Mouse (Mus musculus): ENCODE results near the gene Btbd35f19.
"Not testable (repeated sequence)": the region's sequence is repeated elsewhere in the genome, so short reads cannot be mapped to it uniquely, and the experiment has no call there.

DNA sequence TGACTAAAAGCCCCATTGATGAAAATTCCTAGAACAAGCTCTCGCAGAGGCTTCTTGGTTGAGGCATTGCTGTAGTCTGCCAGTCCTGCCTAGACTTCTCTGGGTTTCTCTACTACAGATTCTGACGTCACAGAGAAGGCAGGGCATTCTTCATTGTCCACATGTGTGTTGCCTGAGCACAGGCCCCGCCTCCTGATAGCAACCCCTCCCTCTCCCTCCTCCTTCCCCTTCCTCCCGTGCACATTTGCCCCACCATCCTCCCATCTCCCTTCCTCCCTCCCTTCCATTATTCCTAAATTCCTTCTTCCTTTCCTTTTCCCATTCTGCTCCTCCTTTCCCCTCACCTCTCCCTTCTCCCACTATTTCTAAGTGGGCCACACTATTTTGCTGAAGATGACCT lies at the start of gene Btbd35f19:
- not testable (repeated sequence) for TF ChIP-seq POLR2A (IDR thresholded peaks at IDR 0.05; ENCODE audit: low read depth, low read length); CTCF (conservative IDR thresholded peaks at IDR 0.05; ENCODE audit: insufficient read depth, insufficient read length, low read depth, low read length)

Measured in kidney, adult 2 months (tissue).